Mouse (Mus musculus): Measurements from ENCODE around the gene Lrrc8b.

Gene Lrrc8b

DNA sequence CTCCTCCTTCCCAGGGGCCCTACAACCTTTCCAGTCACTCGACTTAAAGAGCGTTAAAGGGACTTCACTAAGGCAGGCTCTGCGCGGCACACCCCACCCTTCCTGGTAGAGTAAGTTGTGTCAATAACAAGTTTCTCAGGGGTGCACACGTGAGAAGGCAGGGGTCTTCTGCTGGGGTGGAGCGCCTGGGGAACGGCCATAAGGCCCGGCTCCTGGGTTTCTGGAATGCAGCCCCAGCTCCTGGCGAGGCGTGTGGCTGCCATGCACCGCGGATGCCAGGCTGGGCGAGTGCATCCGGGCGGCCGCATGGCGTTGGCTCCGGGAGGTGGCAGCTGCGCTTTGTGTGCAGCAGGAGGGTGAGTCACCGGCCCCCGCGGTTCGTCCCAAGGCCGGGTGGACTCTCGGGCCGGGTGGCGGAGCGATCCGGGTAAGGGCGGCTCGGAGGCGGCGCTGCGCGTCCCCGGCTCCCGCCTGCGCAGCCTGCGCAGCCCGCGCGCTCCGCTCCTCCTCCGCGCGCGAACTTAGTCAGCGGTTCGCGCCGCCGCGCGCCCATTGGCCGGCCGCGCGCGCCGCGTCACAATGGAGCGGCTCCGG, at the start of gene Lrrc8b:
Gene Lrrc8b (plus strand): TSS at position 578 of the 594 bp plus-strand sequence.
- in situ Hi-C loops (cut with MboI) = loop anchor here (10.0 kb wide), 1 partner anchor 250 kb away; no protein-coding TSS in a partner anchor

DNA sequence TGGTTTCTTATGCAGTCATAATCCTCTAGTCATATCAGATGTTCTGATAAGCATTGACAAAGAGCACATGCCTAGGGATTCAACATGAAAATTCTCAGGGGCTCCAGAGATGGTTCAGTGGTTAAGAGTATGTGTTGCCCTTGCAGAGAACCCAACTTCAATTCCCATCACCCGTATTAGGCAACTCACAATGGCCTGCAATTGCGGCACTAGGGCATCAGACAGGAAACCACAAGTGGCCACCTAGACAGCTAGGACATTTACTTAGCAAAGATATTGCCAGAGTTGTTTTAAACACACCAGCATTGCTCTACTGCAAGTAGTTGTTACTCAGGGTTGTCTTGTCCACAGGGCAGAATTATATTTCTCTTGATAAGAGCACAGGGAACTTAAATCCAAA, 34.1 kb upstream of the Lrrc8b start:
- in situ Hi-C loops (cut with MboI) = no loop called here

DNA sequence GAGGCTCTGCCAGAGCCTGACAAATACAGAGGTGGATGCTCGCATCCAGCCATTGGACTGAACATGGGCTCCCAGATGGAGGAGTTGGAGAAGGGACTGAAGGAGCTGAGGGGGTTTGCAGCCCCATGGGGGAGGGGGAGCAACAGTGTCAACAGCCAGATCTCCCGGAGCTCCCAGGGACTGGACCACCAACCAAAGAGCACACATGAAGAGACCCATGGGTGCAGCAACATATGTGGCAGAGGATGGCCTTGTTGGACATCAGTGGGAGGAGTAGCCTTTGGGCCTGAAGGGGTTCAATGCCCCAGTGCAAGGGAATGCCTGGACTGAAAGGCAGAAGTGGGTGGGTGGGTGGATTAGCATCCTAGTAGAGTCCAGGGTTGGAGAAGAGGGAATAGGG, 25.2 kb upstream of the Lrrc8b start:
- in situ Hi-C loops (cut with MboI) = no loop called here

DNA sequence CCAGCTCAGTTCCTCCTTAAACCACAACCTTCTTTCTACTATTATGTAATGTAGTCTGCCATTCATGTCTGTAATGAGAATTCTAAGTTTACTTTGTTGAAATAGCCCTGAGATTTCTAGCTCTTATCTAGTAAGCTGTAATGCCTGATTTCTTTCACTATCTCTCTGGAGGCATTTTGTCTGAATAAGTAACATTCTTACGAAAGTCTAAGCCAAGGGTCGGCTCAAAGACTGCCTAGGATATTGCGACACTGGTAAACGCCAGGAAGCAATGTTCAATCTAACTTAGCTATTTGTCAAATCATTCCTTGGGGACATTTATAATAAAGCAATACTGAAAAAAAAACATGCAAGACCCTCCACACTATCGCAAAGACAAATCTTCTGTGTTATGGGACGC, 21.8 kb upstream of the Lrrc8b start:
- in situ Hi-C loops (cut with MboI) = no loop called here

DNA sequence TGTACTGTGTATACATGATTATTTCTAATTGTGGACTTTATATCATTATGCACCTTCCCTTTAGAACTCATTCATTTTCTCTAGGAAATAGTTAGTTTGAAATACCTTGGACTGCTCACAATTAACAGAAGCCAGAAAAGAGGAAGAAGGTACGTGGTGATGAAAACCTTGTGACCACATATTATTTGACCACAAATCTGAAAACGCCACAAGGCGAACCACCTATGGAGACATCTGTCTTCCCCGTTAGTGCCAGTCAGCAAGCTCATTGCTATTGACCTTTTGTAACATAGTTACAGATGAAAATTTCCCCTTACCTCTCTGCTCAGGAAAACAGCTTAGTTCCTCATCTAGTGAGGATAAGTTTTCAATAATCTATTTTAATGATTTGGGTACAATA, 20.4 kb upstream of the Lrrc8b start:
- in situ Hi-C loops (cut with MboI) = no loop called here

DNA sequence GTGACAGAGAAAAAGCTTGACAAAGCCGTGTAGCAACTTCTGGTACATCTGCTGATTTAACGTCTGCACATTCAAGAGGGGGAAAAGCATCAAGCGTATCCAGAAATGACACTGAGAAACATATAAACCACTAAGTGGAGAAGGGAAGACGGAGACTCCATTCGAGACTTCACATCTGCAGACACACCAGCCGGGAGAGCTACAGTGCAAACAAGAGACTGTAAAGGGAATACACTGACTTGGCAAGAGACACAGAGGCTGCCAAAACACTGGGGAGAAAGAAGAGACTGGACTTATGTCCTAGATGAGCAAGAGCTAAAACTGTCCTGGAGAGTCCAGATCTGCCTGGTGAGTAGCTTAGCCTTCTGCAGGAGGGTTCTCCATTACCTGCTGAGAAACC, 16.6 kb upstream of the Lrrc8b start:
- in situ Hi-C loops (cut with MboI) = no loop called here

DNA sequence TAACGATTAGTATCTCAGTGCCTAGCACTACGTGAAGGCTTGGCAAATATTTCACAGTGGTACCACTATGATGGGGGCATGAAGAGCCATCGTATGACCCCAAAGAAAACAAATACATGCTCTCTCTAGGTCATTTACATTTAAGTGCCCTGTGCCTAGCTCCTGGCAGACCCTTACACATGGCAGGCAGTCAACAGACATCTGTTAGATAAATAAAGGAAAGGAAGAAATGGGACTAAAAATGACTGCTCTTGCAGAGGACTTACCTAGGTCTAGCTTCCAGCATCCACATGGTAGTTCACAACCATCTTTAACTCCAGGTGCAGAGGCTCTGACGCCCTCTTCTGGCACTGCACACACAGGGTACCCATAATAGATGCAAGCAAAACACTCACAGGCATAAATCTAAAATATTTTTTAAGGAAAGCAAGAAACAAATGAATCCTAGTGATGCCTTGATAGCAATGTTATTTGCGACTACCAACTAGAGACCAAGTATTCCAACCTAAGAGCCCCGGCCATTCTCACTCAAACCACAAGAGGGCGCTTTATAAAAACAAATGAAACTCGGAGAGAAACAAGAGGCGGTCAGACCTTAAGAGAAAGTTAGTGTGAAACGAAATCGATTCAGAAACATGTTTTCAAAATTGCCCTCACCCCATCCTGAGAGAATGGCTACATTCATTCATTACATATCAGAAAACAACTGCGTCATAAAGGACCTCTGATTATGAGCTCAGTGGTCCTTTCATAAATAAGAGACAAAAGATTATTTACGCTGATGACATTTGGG, 15.7 kb upstream of the Lrrc8b start:
- in situ Hi-C loops (cut with MboI) = loop anchor here (10.0 kb wide), 1 partner anchor 95 kb away; no protein-coding TSS in a partner anchor

DNA sequence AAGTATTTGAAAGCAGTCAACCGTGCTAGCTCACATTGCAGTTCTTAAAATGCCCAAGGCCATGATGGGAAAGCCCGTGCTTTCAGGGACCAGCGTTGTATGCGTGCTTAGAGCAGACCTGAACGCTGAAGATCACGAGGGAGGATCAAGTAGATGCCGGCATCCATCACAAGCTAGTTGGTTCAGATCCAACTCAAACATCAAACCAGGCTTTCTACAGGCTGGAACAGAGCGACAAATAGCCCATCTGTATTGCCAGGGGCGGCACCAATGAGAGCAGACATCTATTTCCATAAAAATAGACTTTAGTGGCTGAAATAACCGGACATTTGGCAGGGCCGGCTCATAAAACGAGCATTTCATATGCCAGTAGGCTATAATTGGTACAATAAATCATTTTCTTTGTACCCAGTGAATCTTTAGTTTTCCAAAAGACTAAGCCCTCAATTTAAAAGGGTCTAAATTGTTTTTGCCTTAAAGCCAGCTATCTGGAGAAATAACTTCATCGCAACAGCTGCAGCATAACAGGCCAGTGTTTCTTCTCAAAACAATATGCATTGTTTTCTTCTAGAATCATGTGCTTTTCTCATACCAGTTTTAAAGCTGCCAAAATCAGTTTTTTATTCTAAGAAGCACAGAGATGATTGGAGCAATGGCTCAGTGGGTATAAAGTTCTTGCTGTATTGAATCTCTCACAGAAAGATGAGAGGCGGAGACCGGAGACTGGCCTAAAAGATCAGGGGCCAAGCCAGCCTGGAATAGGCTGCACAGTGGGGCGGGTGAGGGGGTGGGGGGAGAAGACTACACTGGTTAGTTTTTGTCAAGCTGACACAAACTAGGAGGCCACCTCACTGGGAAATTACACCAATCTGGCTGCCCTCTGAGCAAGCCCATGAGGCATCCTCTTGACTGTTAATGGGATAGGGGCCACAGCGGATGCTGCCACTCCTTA, 14.9 kb upstream of the Lrrc8b start:
- in situ Hi-C loops (cut with MboI) = loop anchor here (10.0 kb wide), 1 partner anchor 94 kb away; no protein-coding TSS in a partner anchor

DNA sequence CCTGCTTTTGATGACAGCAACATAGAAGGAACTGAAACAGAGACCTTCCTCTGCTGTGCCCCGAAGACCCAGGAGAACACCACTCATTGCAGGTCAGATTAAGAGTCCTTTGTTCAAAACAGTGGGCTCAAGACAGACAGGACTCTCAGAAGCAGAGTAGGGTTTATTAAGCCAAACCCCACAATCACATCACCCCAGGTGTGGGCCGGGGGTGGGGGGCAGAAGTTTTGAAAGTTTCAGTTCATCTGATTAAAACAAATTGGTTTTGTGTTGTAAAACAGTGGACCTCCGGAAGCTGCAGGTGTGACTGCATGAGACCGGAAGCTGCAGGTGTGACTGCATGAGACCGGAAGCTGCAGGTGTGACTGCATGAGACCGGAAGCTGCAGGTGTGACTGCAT, 14.0 kb upstream of the Lrrc8b start:
- in situ Hi-C loops (cut with MboI) = loop anchor here (10.0 kb wide), 1 partner anchor 93 kb away; no protein-coding TSS in a partner anchor

- in situ Hi-C loops (cut with MboI) = loop anchor here (5.0 to 10.0 kb wide), 2 partner anchors 90 to 462 kb away; no protein-coding TSS in a partner anchor
Observed at GRCm38 (mm10) chr5:105404961-105405360, 10.6 kb upstream of the Lrrc8b start.

GRCm38 (mm10) chr5:105407661-105408060, 7.9 kb upstream of the Lrrc8b start:
- in situ Hi-C loops (cut with MboI) = loop anchor here (5.0 to 10.0 kb wide), 2 partner anchors 87 to 460 kb away; no protein-coding TSS in a partner anchor

DNA sequence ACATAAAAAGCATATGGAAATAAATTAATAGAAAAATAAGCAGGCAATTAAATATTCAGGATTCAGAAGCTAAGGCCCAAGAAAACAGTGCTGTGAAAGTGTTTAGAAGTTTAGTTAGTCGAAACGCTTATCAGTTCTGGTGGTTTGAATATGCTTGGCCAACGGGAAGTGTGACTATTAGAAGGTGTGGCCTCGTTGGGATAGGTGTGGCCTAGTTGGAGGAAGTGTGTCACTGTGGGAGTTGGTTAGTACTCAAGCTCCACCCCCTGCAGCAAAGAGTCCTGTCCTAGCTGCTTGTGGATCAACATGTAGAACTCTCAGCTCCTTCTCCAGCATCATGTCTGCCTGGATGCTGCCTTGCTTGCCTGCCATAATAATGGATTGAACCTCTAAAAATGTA, 6.5 kb upstream of the Lrrc8b start:
- in situ Hi-C loops (cut with MboI) = loop anchor here (5.0 to 10.0 kb wide), 2 partner anchors 86 to 458 kb away; no protein-coding TSS in a partner anchor

GRCm38 (mm10) chr5:105410521-105411293, 4.9 kb upstream of the Lrrc8b start:
- in situ Hi-C loops (cut with MboI) = loop anchor here (10.0 kb wide), 1 partner anchor 254 kb away; no protein-coding TSS in a partner anchor

- in situ Hi-C loops (cut with MboI) = loop anchor here (10.0 kb wide), 1 partner anchor 254 kb away; no protein-coding TSS in a partner anchor
Observed at GRCm38 (mm10) chr5:105411294-105411570, 4.3 kb upstream of the Lrrc8b start.

DNA sequence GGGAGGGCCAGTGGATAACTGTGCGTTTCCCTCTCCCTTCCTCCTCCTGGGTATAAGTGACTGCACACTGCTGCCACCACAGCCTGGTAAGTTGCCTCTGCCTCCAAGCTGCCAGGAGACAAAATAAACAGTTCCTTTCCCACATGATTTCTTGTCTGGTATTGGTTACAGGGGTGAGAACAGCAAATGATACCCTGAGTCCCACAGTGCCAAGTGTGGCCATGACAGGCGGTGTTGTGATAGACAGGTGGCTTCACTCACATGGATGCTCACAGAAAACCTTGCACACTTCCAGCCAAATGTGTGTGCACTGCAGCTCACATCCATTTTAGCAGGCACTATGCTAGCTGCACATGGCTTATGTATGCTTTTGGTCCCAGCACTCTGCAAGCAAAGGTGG, 3.8 kb upstream of the Lrrc8b start:
- in situ Hi-C loops (cut with MboI) = loop anchor here (10.0 kb wide), 1 partner anchor 253 kb away; no protein-coding TSS in a partner anchor

- in situ Hi-C loops (cut with MboI) = loop anchor here (10.0 kb wide), 1 partner anchor 252 kb away; no protein-coding TSS in a partner anchor
Observed at GRCm38 (mm10) chr5:105412634-105413033, 2.9 kb upstream of the Lrrc8b start.

- in situ Hi-C loops (cut with MboI) = loop anchor here (10.0 kb wide), 1 partner anchor 250 kb away; no protein-coding TSS in a partner anchor
Observed at GRCm38 (mm10) chr5:105414341-105415120, 1.0 kb upstream of the Lrrc8b start.

DNA sequence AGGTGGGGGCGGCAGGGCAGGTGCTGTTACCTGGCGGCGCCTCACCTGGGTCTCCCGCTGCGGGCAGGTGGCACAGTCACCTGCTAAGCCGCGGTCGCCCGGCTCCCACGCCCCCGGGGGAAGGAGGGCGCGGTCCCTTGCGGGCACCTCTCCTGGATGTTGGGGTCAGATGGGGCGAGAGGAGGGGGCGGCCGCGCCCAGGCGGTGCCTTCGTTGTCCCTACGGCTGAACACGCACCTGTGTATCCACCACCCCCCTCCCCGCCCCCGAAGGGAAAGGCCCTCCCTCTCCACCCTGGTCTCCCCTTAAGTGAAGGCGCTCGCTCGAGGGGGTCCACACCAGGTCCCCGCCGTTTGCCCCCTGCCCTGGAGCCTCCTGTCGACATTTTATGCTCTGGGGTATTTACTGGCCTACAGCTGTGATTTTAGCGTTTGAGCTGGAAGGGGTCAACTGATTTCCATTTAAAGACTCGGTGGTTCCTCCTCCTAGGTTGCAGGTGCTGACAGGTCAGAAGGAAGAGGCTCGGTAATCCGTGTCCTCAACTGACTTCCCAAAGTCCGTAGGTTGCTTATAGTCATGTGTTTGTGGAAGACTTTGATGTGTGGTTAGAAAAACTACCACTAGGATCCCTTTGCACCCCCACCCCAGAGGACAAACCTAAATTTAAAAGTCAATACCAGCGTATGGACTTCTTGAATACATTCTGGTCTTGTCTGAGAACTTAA, 538 bp downstream of the Lrrc8b start:
- in situ Hi-C loops (cut with MboI) = loop anchor here (10.0 kb wide), 1 partner anchor 249 kb away; no protein-coding TSS in a partner anchor

DNA sequence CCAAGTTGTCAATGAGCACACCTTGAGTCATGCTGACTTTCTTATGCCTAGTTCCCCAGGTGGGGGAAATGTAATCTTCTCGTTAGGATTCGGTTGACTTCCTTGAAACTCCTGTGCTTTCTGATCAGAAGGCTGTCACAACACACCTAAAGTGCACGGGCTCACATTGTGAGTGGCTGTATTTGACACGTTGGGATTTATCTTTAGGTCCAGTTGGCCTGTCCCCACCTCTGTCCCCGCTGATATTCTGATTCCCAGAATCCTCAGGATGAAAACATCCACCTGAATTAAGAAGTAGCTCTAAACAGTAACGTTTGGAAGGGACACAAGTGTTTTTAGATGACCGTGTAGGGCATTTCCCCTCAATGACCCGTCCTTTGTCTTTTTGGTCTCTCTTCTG, 1.6 kb downstream of the Lrrc8b start:
- in situ Hi-C loops (cut with MboI) = loop anchor here (10.0 kb wide), 1 partner anchor 248 kb away; no protein-coding TSS in a partner anchor

All from mature B cell (primary cell).